ENCODE assay signal across 8 mouse cellular contexts in genomic region chr15:81190011-81190629, GRCm38 (mm10). TPM values are rescaled to one million over a fixed set of nuclear protein-coding genes. Genes with fewer than 3 reads are reported as not detected.
A peak's percentile ranks its signal among the peaks of the same experiment; 100 is the strongest.
DNase-seq lines count a peak whose midpoint lies in the region; ATAC-seq lines count a peak whose summit lies in the region.

No protein-coding gene starts in this region.

- no peaks in the 10 kb centered on the region for H3K27me3 ChIP-seq in forebrain, embryonic 13.5 days
- H3K27me3 ChIP-seq in midbrain, embryonic 15.5 days (replicated peaks): no peaks in the 10 kb centered on the region

- ATAC-seq in frontal cortex, adult (ENCODE audit: low TSS enrichment): peak; percentile 3; the same call in 1 of the 2 replicates
- ATAC-seq in forebrain, embryonic 13.5 days: no peak
- peak; percentile 80 for ATAC-seq in midbrain, embryonic 15.5 days (replicated peaks)
- no peak; the same call in 1 of the 2 replicates for ATAC-seq in monocyte, adult 5-6 weeks (replicated peaks; ENCODE audit: insufficient number of reproducible peaks, low FRiP score, low TSS enrichment, poor library complexity, severe bottlenecking)

- H3K4me2 ChIP-seq in forebrain, embryonic 13.5 days: peak overlapping the region; percentile 90
- H3K4me2 ChIP-seq in midbrain, embryonic 15.5 days: peak overlapping the region; percentile 58

- H3K27ac ChIP-seq in forebrain, embryonic 13.5 days: peak overlapping the region; percentile 77
- peak overlapping the region; percentile 85 for H3K27ac ChIP-seq in midbrain, embryonic 15.5 days

- peaks cover 11% of the 10 kb centered on the region for H3K36me3 ChIP-seq in forebrain, embryonic 13.5 days (ENCODE audit: poor library complexity, severe bottlenecking)
- H3K36me3 ChIP-seq in midbrain, embryonic 15.5 days (replicated peaks): no peaks in the 10 kb centered on the region

- peak overlapping the region; percentile 98 for H3K4me3 ChIP-seq in forebrain, embryonic 13.5 days
- peak overlapping the region; percentile 58 for H3K4me3 ChIP-seq in midbrain, embryonic 15.5 days

- DNase-seq in frontal cortex, adult 2 months (ENCODE audit: extremely low spot score in 1 of 2, low spot score in 1 of 2): no peak
- DNase-seq in urinary bladder, adult 18-20 months (ENCODE audit: low spot score in 2 of 2): peak; percentile 14 to 48
- no peak for DNase-seq in urinary bladder, postnatal 36 days (ENCODE audit: low spot score in 2 of 2)
- peak; percentile 43 for DNase-seq in kidney, postnatal 14 days

- no peaks in the 10 kb centered on the region for H3K9me3 ChIP-seq in forebrain, embryonic 13.5 days (replicated peaks)
- no peaks in the 10 kb centered on the region for H3K9me3 ChIP-seq in midbrain, embryonic 15.5 days

- H3K9ac ChIP-seq in forebrain, embryonic 13.5 days: peak overlapping the region; percentile 94
- H3K9ac ChIP-seq in midbrain, embryonic 15.5 days: peak overlapping the region; percentile 65

- peaks cover 22% of the 10 kb centered on the region for H3K4me1 ChIP-seq in forebrain, embryonic 13.5 days
- H3K4me1 ChIP-seq in midbrain, embryonic 15.5 days: peaks cover 24% of the 10 kb centered on the region

- under 1% methylated on average over 30 of the region's 46 CpGs for WGBS in forebrain, embryonic 13.5 days
- WGBS in midbrain, embryonic 15.5 days: 0% methylated on average over 42 of the region's 46 CpGs

RNA-seq across cellular contexts. Expression of gene Mrtfa, which starts 0.4 kb away (rescaled TPM):
- 41.8 and 42.0 TPM in 2 replicates for polyA plus RNA-seq in frontal cortex, adult 2 months (2012; rRNA removed)
- polyA plus RNA-seq in forebrain, embryonic 13.5 days (2015; fragmentation: Nextera tagmentation; extraction: Ambion mirVana): 21.2 and 23.4 TPM in 2 replicates
- polyA plus RNA-seq in midbrain, embryonic 15.5 days (2015; fragmentation: Nextera tagmentation; extraction: Ambion mirVana): 29.6 and 34.4 TPM in 2 replicates
- total RNA-seq in monocyte, adult 5-6 weeks (2017): 35.0 to 74.6 TPM (median 45.6 TPM) in 3 replicates

RNA-seq across cellular contexts. Expression of gene Mchr1, which starts 45.2 kb away (rescaled TPM):
- 17.4 and 20.1 TPM in 2 replicates for polyA plus RNA-seq in frontal cortex, adult 2 months (2012; rRNA removed)
- polyA plus RNA-seq in forebrain, embryonic 13.5 days (2015; fragmentation: Nextera tagmentation; extraction: Ambion mirVana): 0.87 and 0.92 TPM in 2 replicates
- 5.3 and 5.8 TPM in 2 replicates for polyA plus RNA-seq in midbrain, embryonic 15.5 days (2015; fragmentation: Nextera tagmentation; extraction: Ambion mirVana)
- 2.2 TPM in 1 of 3 replicates, not detected in the others for total RNA-seq in monocyte, adult 5-6 weeks (2017)

Comparison
In these comparisons a context has a peak if more than half of its experiments do, and no peak if none do; other contexts are left out.
1. DNase-seq: peak in urinary bladder, adult 18-20 months (2 of 2) and kidney, postnatal 14 days (single experiment); none in frontal cortex, adult 2 months (0 of 2) and urinary bladder, postnatal 36 days (0 of 2).
2. ATAC-seq: peak in frontal cortex, adult (single experiment) and midbrain, embryonic 15.5 days (single experiment); none in forebrain, embryonic 13.5 days (single experiment) and monocyte, adult 5-6 weeks (single experiment).